Mouse (Mus musculus) ES-Bruce4 (cell line): Measurements from ENCODE around the gene Rhebl1. TPM values are rescaled to one million over a fixed set of nuclear protein-coding genes. Genes with fewer than 3 reads are reported as not detected.
"Not testable (repeated sequence)": the region's sequence is repeated elsewhere in the genome, so short reads cannot be mapped to it uniquely, and the experiment has no call there.

Experiments
- H3K27ac ChIP-seq: 2 replicates; pipeline ENCODE4 v1.5.1; 2012; ENCODE audit warnings: low read length, inconsistent platforms; ENCODE audit not compliant: insufficient read depth
- H3K27me3 ChIP-seq: 2 replicates; pipeline ENCODE4 v1.6.1; 2012; ENCODE audit warnings: mild to moderate bottlenecking, low read length, inconsistent platforms; ENCODE audit not compliant: control insufficient read depth, poor library complexity, insufficient read depth, severe bottlenecking
- H3K36me3 ChIP-seq: 2 replicates; pipeline ENCODE4 v1.6.1; 2012; ENCODE audit warnings: inconsistent platforms, mild to moderate bottlenecking, low read length, moderate library complexity; ENCODE audit not compliant: control insufficient read depth, poor library complexity, insufficient read depth, severe bottlenecking
- H3K4me1 ChIP-seq: one replicate; pipeline ENCODE4 v1.8.1; 2011; ENCODE audit warnings: low read length; ENCODE audit not compliant: control insufficient read depth, insufficient read depth
- H3K4me3 ChIP-seq: 2 replicates; pipeline ENCODE4 v1.5.1; 2011; ENCODE audit warnings: low read depth, mild to moderate bottlenecking, low read length
- H3K9ac ChIP-seq: 2 replicates; pipeline ENCODE4 v1.6.1; 2012; ENCODE audit warnings: low read depth, mild to moderate bottlenecking, inconsistent platforms; ENCODE audit not compliant: poor library complexity, severe bottlenecking
- H3K9me3 ChIP-seq: replicated peaks from 2 replicates; pipeline ENCODE4 v1.6.1; 2012; ENCODE audit warnings: mild to moderate bottlenecking, low read length, inconsistent platforms; ENCODE audit not compliant: control insufficient read depth, poor library complexity, insufficient read depth, severe bottlenecking
- CTCF ChIP-seq: IDR thresholded peaks from one replicate; pipeline ENCODE4 v1.8.1; 2011; ENCODE audit warnings: low read depth, low read length
- EP300 ChIP-seq: IDR thresholded peaks from 2 replicates; pipeline ENCODE4 v1.6.1; 2011; ENCODE audit warnings: low read depth, low read length; ENCODE audit not compliant: insufficient read depth
- POLR2A ChIP-seq: IDR thresholded peaks from one replicate; pipeline ENCODE4 v1.8.1; 2011; ENCODE audit warnings: low read length; ENCODE audit not compliant: insufficient read depth
- polyA plus RNA-seq: library from polyadenylated mRNA; stranded (reverse); fragments of >200 nt; gene quantifications from 2 replicates; pipeline ENCODE4 v1.2.4, GENCODE M21; 2011; ENCODE audit warnings: low read depth; ENCODE audit not compliant: missing spikeins, insufficient read depth, insufficient read length

Rhebl1 gene
- polyA plus RNA-seq, 1 experiment: 41.9 TPM

GRCm38 (mm10) chr15:98933833-98934216 lies 39.5 kb upstream of the Rhebl1 start:
- Histone ChIP-seq H3K4me3 (peak overlapping the region; percentile 86), H3K9ac (peak overlapping the region; percentile 93), H3K27ac (peak overlapping the region; percentile 83), H3K4me1 (no peaks in the 10 kb centered on the region), H3K36me3 (peaks cover 17% of the 10 kb centered on the region), H3K9me3 (no peaks in the 10 kb centered on the region), H3K27me3 (no peaks in the 10 kb centered on the region)
- no peak for TF ChIP-seq CTCF
- TF ChIP-seq EP300: peak; percentile 39; the same call in 1 of the 2 replicates
- peak; percentile 47 for TF ChIP-seq POLR2A

- Histone ChIP-seq H3K4me3 (peak overlapping the region; percentile 86), H3K27ac (peak overlapping the region; percentile 64), H3K36me3 (peaks cover 17% of the 10 kb centered on the region), H3K9ac (peak overlapping the region; percentile 93)
- not testable (repeated sequence) for H3K27me3 ChIP-seq, H3K9me3 ChIP-seq, H3K4me1 ChIP-seq
Observed at GRCm38 (mm10) chr15:98933004-98933671, 38.8 kb upstream of the Rhebl1 start.

GRCm38 (mm10) chr15:98930998-98931397 lies 36.7 kb upstream of the Rhebl1 start:
- H3K27ac ChIP-seq: peak overlapping the region; percentile 12; the same call in 1 of the 2 replicates
- no peaks in the 10 kb centered on the region for H3K9me3 ChIP-seq
- H3K27me3 ChIP-seq: no peaks in the 10 kb centered on the region
- no peak overlapping the region for H3K4me3 ChIP-seq
- H3K36me3 ChIP-seq: peaks cover 17% of the 10 kb centered on the region
- no peak overlapping the region for H3K9ac ChIP-seq
- TF ChIP-seq EP300 (no peak), POLR2A (no peak), CTCF (no peak)
- no peaks in the 10 kb centered on the region for H3K4me1 ChIP-seq

GRCm38 (mm10) chr15:98930017-98930734 lies 35.8 kb upstream of the Rhebl1 start:
- Histone ChIP-seq H3K36me3 (peaks cover 17% of the 10 kb centered on the region), H3K27ac (no peak overlapping the region), H3K9ac (no peak overlapping the region), H3K4me3 (no peak overlapping the region), H3K9me3 (no peaks in the 10 kb centered on the region), H3K4me1 (no peaks in the 10 kb centered on the region), H3K27me3 (no peaks in the 10 kb centered on the region)
- TF ChIP-seq CTCF (no peak), EP300 (no peak), POLR2A (no peak)

- H3K27ac ChIP-seq: peak overlapping the region; percentile 46
- no peaks in the 10 kb centered on the region for H3K4me1 ChIP-seq
- H3K4me3 ChIP-seq: no peak overlapping the region
- H3K27me3 ChIP-seq: no peaks in the 10 kb centered on the region
- no peaks in the 10 kb centered on the region for H3K9me3 ChIP-seq
- no peak for TF ChIP-seq POLR2A
- TF ChIP-seq CTCF: peak; percentile 64
- TF ChIP-seq EP300: peak; percentile 40; the same call in 1 of the 2 replicates
- H3K9ac ChIP-seq: no peak overlapping the region
- peaks cover 17% of the 10 kb centered on the region for H3K36me3 ChIP-seq
Observed at GRCm38 (mm10) chr15:98928598-98929240, 34.4 kb upstream of the Rhebl1 start.

GRCm38 (mm10) chr15:98927566-98927965 lies 33.2 kb upstream of the Rhebl1 start:
- Histone ChIP-seq H3K4me1 (no peaks in the 10 kb centered on the region), H3K27ac (no peak overlapping the region), H3K9me3 (no peaks in the 10 kb centered on the region), H3K27me3 (no peaks in the 10 kb centered on the region), H3K9ac (no peak overlapping the region), H3K36me3 (peaks cover 11% of the 10 kb centered on the region), H3K4me3 (no peak overlapping the region)
- no peak for TF ChIP-seq CTCF
